Mouse (Mus musculus) retina, embryonic 14.5 days (tissue): ENCODE results near the gene Slc7a9.

ENCODE experiments used
- DNase-seq: peaks from one replicate; pipeline ENCODE4 v3.0.0-alpha.2; 2015; ENCODE audit warnings: low spot score

The Slc7a9 gene

DNA sequence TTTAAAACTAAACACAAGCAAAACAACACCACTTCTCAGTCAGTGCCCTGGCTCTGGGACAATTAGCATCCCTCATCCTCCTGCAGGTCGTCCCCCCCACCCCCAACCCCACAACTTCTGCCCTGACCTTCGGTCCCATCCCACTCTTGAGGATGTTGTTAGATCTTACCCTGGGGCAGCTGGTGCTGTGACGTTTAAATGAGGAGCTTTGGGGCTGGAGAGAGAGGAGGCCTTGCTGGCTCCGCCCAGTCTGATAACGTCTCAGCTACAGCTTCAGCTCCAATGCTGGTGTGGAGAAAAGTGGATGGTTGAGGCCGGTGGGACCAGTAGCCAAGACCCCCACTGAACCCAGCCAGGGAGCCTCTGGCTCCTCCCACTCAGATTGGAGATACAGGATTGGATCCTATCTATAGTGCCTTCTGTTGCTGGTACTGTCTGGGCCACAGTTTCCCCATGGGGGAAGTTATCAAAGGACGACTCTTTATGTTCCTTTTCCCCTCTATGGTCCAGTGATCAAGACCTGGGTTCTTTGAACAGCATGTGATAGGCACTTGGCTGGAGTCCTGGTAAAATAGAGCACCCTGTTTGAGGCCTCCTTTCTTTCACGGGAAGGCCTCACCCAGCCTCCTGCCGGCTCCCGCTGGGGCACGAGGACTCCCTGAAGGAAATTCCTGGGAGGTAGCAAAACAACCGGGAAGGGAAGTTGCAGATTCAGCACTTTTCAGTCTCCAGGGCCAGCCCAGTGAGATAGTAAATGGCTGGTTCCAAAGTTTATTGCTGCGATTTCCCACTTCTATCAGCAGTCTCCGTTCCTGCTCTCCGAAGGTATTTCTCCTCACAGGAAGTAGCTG, at the start of gene Slc7a9:
TSS of gene Slc7a9 (plus strand) at position 801 of the 851 bp plus-strand sequence.
- DNase-seq, result peak; percentile 5

GRCm38 (mm10) chr7:35401169-35401568, 47.4 kb upstream of the Slc7a9 start:
- DNase-seq, result no peak

- no peak for DNase-seq
These were observed 33.4 kb upstream of the Slc7a9 start for GRCm38 (mm10) chr7:35415226-35415625.

DNA sequence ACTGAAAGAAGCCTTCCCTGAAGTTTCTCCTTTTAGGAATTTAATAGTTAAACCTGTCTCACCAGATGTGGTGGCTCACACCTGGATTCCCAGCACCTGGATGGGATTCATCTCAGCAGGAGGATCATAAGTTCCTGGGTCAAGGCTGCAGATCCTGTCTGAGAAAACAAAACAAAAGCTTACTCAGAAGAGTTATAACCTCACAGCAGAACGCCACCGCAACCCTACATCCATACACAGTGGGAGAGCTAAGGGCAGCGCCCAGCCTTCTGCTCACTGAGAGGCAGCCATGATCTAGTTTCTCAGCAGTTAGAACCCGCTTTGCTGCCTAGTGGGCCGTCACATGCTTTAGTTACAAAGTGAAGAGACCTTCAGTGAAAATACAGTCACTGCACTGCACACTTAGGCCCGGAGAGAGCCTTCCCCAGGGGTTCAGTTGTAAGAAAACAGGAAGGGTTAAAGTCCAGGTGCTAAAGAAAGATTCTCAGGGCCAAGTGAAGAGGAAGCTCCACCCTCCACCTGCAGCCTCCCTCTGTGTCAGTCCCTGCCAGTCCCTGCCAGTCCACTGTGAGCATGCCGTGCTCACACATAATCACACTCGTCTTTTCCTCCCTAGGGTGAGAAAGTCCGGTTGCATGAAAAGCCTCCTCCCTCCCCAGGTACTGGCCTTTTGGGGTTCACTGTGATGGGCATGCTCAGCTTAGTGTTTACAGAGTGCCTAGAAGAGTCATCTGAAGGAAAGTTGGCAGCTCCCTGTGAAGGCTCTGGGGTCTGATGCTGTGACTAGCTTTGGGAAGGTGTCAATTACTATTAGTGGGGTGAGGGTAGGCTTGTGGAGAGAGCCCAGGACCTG, 32.6 kb upstream of the Slc7a9 start:
- no peak for DNase-seq

- no peak for DNase-seq
These were observed 32.0 kb upstream of the Slc7a9 start for GRCm38 (mm10) chr7:35416654-35416948.

GRCm38 (mm10) chr7:35423071-35423470, 25.5 kb upstream of the Slc7a9 start:
- DNase-seq, result no peak

GRCm38 (mm10) chr7:35428146-35428545, 20.4 kb upstream of the Slc7a9 start:
- DNase-seq, result no peak

GRCm38 (mm10) chr7:35435266-35435665, 13.3 kb upstream of the Slc7a9 start:
- no peak for DNase-seq

GRCm38 (mm10) chr7:35447501-35447900, 1.1 kb upstream of the Slc7a9 start:
- DNase-seq, result no peak

DNA sequence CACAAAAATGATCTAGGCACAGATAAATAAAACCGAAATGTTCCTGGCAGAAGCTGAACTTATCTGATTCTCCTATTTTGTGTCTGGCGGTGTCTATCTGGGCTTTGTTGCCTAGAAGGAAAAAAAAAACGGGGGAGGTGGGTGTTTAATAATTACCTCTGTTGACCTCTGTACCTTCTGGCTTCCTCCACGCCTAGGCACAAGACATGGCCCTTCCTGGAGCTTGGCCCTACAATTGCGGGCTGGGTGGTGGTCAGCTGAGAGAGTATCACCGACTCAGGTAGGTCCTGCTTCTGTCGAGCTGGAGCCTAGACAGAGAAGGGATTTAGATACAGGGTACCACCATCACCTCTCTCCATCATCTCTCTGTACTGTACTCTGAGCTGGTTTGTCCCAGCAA, 271 bp downstream of the Slc7a9 start:
- no peak for DNase-seq

DNA sequence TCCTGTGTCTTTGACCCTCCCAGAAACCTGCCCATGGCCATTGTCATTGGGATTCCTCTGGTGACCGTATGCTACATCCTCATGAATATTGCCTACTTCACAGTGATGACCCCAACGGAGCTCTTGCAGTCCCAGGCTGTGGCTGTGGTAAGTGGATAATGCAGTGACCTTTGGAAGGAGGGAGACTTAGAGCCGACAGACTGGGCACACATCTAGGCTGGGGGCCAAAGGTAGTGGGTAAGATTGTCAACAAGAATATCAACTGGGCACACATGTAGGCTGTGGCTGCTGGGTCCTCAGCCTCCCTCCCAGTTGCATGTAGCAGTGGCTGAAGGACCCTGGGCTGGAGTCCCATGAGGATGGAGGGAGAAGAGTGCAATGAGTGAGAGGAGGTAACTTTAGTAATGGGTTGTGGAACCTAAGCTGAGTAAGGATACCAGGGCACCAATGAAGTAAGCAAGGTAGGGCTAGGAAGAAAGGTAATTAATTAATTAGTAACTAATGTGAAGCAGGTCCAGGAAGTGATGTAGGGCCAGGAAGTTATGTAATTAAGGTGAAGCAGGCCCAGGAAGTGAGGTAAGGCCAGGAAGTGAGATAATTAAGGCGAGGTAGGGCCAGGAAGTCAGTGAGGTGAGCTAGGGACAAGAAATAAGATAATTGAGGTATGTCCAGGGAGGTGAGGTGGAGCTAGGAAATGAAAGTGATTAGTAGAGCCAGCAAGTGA, 7.7 kb downstream of the Slc7a9 start:
- DNase-seq, result no peak

DNA sequence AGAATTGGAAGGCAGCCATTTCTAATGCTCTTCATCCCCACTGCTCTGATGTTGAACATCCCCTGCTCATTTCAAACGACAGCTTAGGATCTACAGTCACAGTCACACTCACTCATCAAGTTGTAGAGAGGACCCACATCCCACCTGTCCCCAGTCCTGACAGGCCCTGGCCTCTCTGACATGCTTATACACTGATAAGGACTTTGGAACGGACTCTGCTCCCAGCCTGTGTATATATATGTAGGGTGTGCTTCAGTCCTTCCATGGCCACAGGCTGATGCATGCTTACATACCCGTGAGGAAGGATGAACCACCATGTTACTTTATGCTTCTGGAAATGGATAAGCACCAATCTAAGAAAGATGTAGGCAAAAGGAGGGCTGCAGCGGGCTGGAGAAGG, 12.4 kb downstream of the Slc7a9 start:
- DNase-seq, result no peak

GRCm38 (mm10) chr7:35465027-35465426, 16.4 kb downstream of the Slc7a9 start:
- no peak for DNase-seq

GRCm38 (mm10) chr7:35467856-35468255, 19.3 kb downstream of the Slc7a9 start:
- DNase-seq, result no peak

DNA sequence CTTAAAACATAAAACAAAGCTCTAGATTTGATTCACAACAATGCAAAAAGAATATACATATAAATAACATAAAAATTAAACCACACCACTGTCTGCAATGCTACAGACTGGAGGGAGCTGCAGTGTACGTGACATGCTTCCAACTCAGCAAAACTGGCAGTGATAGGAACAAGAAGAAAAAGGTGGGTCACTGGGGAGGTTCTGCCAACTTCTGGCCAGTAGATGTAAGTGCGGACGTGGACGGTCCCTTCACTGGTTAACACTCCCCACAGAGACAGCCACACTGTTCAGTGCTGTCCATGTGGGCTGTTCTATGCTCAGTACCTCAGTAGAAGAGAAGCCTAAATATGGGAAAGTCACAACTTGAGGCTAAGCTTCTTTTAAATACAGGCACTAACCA, 22.2 kb downstream of the Slc7a9 start:
- DNase-seq, result peak; percentile 18

DNA sequence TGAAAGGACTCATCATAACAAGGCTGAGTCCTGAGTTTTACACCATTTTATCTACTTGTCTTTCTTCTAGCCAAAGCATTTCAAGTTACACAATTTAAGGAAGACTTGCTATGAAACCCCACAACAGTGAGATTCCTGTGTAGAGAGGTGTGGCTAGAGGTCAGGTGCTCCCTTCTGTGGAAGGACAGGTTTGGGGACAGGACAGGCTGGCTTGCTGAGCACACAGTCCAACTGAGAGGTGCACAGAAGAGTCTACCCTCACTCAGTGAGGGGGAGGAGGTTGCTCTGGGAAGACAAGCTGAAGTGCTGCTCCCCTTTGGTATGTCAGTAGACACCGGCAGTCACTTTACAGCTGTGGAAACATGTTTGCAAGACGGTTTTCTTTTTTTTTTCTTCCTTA, 27.9 kb downstream of the Slc7a9 start:
- DNase-seq, result no peak

DNA sequence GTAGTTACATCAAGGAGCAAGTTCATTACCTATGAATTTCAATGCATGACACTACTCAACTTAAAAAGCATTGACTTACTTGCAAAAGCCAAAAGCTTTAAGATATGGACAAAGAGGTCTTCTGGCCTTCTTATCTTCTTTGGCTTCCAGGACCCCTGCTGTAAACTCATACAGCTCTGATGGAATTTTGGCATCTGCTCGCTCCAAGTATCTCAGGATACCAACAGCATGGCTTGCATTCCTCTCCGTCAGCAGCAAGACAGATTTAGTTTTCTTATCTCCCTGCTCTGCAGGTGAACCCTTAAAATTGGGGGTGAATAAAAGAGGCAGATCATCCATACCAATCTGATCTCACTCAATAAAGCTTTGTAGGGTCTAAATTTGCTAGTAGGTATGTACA, 36.5 kb downstream of the Slc7a9 start:
- DNase-seq, result no peak

DNA sequence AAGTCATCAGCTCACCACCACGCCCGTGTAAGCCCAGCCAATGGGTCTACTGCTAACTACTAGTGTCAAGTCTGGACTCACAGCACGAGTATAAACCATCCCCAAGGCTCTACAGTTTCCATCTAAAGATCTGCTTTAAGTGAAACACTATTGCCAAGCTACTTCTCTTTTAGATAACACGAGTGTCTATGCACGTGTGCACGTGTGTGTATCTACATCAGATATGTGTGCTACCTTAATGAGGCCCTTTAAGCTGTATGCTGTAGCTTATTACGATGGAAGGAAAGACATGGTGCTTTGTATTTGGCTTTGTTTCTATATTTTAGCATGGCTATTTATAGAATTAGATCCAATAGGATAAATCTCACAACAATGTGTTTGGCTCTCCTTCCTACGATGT, 38.0 kb downstream of the Slc7a9 start:
- no peak for DNase-seq

GRCm38 (mm10) chr7:35490186-35490585, 41.6 kb downstream of the Slc7a9 start:
- no peak for DNase-seq

- DNase-seq, result no peak
These were observed 42.4 kb downstream of the Slc7a9 start for GRCm38 (mm10) chr7:35491005-35491404.

DNA sequence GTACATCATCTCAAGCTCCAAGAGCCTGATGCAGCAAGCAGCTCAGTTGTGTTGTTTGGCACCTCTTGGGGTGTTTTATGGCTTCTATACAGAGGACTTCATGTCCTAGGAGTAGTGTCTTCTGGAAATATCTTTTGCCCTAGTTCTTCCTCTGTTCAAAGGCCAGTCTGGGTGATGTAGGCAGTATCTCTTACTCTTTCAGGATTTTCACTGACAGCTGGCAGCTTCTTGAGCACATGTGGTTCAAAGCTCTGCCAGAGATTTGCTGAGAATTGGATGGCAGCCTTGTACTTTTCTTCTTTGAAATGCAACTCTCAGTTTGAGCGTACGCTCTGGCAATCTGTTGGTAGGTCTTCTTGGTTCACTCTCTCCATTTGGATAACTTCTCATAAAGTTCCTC, 48.9 kb downstream of the Slc7a9 start:
- DNase-seq, result no peak

GRCm38 (mm10) chr7:35501995-35502394, 53.4 kb downstream of the Slc7a9 start:
- peak; percentile 55 for DNase-seq
